Mouse (Mus musculus): Measurements from ENCODE around the gene Lrig2.

DNA sequence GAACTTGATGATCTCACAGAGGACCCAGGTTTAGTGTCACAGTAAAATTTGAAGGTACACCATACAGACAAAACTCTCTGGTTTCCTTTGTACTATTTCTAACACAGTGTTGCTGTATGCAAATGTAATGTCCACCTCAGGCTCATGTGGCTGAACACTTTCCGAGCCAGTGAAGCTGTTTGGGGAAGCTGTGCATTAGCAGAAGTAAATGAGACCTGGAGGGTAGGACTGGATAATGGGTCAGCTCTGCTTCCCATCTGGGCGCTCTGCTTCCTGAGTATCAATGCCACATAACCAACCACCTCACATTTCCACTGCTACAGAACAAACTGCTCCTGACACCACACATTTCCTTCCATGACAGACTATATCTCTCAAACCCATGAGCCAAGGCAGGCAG lies 10.1 kb downstream of the Lrig2 start:
- TF ChIP-seq POLR2A (IDR thresholded peaks at IDR 0.05; ENCODE audit: insufficient read depth, low read depth, low read length) (no peak), CTCF (IDR thresholded peaks at IDR 0.05) (no peak), EP300 (IDR thresholded peaks at IDR 0.05; ENCODE audit: insufficient read depth, low read depth, low read length) (no peak)

Measured in heart, adult 2 months (tissue).